Mouse (Mus musculus) spleen, postnatal 0 days (tissue): ENCODE measurements around the gene Fshb. TPM values are rescaled to one million over a fixed set of nuclear protein-coding genes. Genes with fewer than 3 reads are reported as not detected.

ENCODE experiments used
- polyA plus RNA-seq: library from polyadenylated mRNA; unstranded; fragments of >200 nt; fragmentation: Nextera tagmentation; extraction: Ambion mirVana; gene quantifications from 2 replicates; pipeline ENCODE4 v1.2.1, GENCODE M21; 2015

Gene Fshb
- polyA plus RNA-seq = not detected in 2 replicates

DNA sequence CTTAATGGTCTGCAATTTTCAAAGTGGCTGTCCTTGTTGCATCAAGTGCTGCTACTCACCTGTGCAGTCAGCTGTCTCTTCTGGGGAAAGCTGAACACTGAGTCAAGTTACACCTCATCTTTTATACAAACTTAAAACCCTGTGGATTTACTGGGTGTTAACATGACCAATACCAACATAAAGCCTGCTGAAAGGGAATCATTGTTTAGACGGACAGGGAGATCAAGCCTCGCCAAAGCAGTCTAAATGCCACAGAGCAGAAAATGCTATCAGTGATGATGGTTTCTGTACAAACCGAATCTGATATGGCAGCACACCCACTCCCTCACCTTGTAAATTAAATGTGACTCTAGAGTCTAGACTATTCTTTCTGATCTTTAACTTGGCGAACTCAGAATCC lies at the start of gene Fshb:
Gene Fshb, minus strand, starts transcription at position 101 of the 400 bp plus-strand sequence.

Other genes with a start within 250 kb of the Fshb start
- gene Arl14ep, start 85.2 kb downstream of the Fshb start, polyA plus RNA-seq = 11.4 and 14.5 TPM in 2 replicates
- 0.08 and 0.16 TPM in 2 replicates for gene Kcna4, start 231.0 kb upstream of the Fshb start, polyA plus RNA-seq